Comparison of ENCODE assay signal across 8 mouse cellular contexts in the genomic region with DNA sequence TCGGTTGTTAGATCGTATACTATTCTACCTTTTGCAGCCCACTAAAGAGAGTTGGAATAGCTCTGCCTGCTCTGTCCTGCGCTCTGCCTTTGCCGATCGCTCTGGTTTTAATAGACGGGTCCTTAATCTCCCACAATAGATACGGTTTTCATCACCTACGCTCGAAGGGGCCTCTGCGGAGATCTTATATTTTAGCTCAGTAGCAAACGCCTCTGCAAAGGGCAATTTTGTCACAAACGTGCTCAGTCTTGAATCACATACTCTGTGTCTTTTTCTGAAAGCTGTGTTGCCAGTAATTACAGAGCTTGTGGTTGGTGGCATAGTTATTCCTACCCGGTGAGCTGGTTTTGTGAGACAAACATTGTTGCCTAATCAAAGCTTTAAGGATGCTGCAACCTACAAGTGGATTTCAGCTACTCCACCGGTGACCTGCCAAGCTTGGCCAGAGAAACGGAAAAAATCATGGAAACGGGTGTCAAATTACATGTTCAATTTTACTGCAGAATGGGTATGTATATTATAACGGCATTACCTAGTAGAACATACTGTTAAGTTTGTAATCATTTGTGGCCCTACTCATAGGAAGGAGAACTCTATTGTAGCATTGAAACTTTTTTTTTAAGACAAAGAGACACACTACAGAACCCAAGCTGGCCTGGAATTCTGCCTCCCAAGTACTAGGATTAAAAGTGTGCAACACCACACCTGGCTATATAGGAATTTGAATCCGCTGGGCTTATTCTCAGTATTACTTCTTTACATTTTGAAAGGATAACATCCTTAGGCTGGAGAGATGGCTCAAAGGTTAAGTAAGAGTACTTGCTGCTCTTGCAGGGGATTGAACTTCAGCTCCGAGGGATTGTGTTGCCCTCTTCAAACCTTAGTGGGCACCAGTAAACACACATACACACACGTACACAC. TPM values are rescaled to one million over a fixed set of nuclear protein-coding genes. Genes with fewer than 3 reads are reported as not detected.
DNase-seq lines count a peak whose midpoint lies in the region; ATAC-seq and TF ChIP-seq lines count a peak whose summit lies in the region.

No protein-coding gene starts in this region.

- no peak for ATAC-seq in kidney, embryonic 14.5 days (ENCODE audit: low FRiP score, low TSS enrichment)
- ATAC-seq in hindbrain, embryonic 14.5 days (ENCODE audit: low FRiP score) = no peak
- ATAC-seq in activated CD4-positive, CD25-positive, alpha-beta regulatory T cell, adult 4 months = no peak

- H3K27me3 ChIP-seq in kidney, embryonic 14.5 days (ENCODE audit: control insufficient read depth, insufficient read depth, low read length) = no peaks in the 10 kb centered on the region
- no peaks in the 10 kb centered on the region for H3K27me3 ChIP-seq in hindbrain, embryonic 14.5 days (ENCODE audit: control insufficient read depth, insufficient read depth, low read length)

- H3K27ac ChIP-seq in kidney, embryonic 14.5 days (ENCODE audit: low read depth, low read length) = no peak overlapping the region
- no peak overlapping the region for H3K27ac ChIP-seq in cortical plate, adult 2 months (ENCODE audit: insufficient read depth, low read length)
- H3K27ac ChIP-seq in hindbrain, embryonic 14.5 days = no peak overlapping the region
- no peak overlapping the region for H3K27ac ChIP-seq in macrophage

- peaks cover 6% of the 10 kb centered on the region for H3K36me3 ChIP-seq in kidney, embryonic 14.5 days (ENCODE audit: control insufficient read depth, insufficient read depth, low read length)
- 0 out of 2 replicates have a peak, but pooled peaks cover 12% of the 10 kb centered on the region for H3K36me3 ChIP-seq in hindbrain, embryonic 14.5 days (replicated peaks; ENCODE audit: control insufficient read depth, insufficient read depth)
- no peaks in the 10 kb centered on the region for H3K36me3 ChIP-seq in macrophage (ENCODE audit: inconsistent target)

- H3K9ac ChIP-seq in kidney, embryonic 14.5 days (ENCODE audit: low read depth, low read length) = no peak overlapping the region
- no peak overlapping the region; the same call in 1 of the 2 replicates for H3K9ac ChIP-seq in hindbrain, embryonic 14.5 days

- TF ChIP-seq CTCF in cortical plate, adult 2 months (IDR thresholded peaks at IDR 0.05; ENCODE audit: extremely low read depth, insufficient read depth, low read length) = no peak

- H3K9me3 ChIP-seq in kidney, embryonic 14.5 days (ENCODE audit: control insufficient read depth, low read length) = no peaks in the 10 kb centered on the region
- H3K9me3 ChIP-seq in hindbrain, embryonic 14.5 days (ENCODE audit: control insufficient read depth, low read length) = no peaks in the 10 kb centered on the region

- peaks cover 17% of the 10 kb centered on the region; the same call in 1 of the 2 replicates for H3K79me2 ChIP-seq in macrophage (ENCODE audit: inconsistent target)

- H3K4me2 ChIP-seq in kidney, embryonic 14.5 days (replicated peaks; ENCODE audit: low read depth, low read length) = peak overlapping the region; percentile 70
- peak overlapping the region; percentile 86 for H3K4me2 ChIP-seq in hindbrain, embryonic 14.5 days (replicated peaks)

- TF ChIP-seq POLR2A in cortical plate, adult 2 months (IDR thresholded peaks at IDR 0.05; ENCODE audit: extremely low read depth, insufficient read depth, low read length) = no peak

- peaks cover 4% of the 10 kb centered on the region for H3K4me1 ChIP-seq in kidney, embryonic 14.5 days (ENCODE audit: control insufficient read depth, insufficient read depth, low read length)
- H3K4me1 ChIP-seq in cortical plate, adult 2 months (ENCODE audit: control insufficient read depth, insufficient read depth, low read length) = peaks cover 2% of the 10 kb centered on the region; the same call in 1 of the 2 replicates
- H3K4me1 ChIP-seq in hindbrain, embryonic 14.5 days (replicated peaks; ENCODE audit: control insufficient read depth, insufficient read depth, low read length) = no peaks in the 10 kb centered on the region

- WGBS in kidney, embryonic 14.5 days = 27% methylated on average over 20 of the region's 20 CpGs
- WGBS in hindbrain, embryonic 14.5 days = 41% methylated on average over 20 of the region's 20 CpGs
- WGBS in macrophage (ENCODE audit: missing documents) = 47% methylated on average over 20 of the region's 20 CpGs

- no peak for DNase-seq in kidney, adult 8-10 months
- no peak for DNase-seq in hindbrain, embryonic 14.5 days (ENCODE audit: low spot score)
- DNase-seq in left cerebral cortex, adult 8-10 months (ENCODE audit: low spot score in 2 of 2) = no peak
- DNase-seq in urinary bladder, adult 2 months (ENCODE audit: low spot score) = no peak

- H3K4me3 ChIP-seq in kidney, embryonic 14.5 days (ENCODE audit: low read length) = peak overlapping the region; percentile 78
- H3K4me3 ChIP-seq in cortical plate, adult 2 months (ENCODE audit: insufficient read depth, low read length) = peak overlapping the region; percentile 86; the same call in 1 of the 2 replicates
- peak overlapping the region; percentile 85 for H3K4me3 ChIP-seq in hindbrain, embryonic 14.5 days (replicated peaks; ENCODE audit: low read length)
- H3K4me3 ChIP-seq in macrophage (ENCODE audit: inconsistent target) = peak overlapping the region; percentile 26; the same call in 1 of the 2 replicates

RNA-seq across cellular contexts. Expression of gene Rexo2, which starts 1.1 kb away (rescaled TPM):
- polyA plus RNA-seq in kidney, embryonic 14.5 days (2014; fragmentation: Nextera tagmentation; extraction: Ambion mirVana) = 88.6 and 99.8 TPM in 2 replicates
- polyA plus RNA-seq in cortical plate, adult 2 months (2012; rRNA removed) = 151 and 157 TPM in 2 replicates
- 83.7 and 98.8 TPM in 2 replicates for polyA plus RNA-seq in hindbrain, embryonic 14.5 days (2014; fragmentation: Nextera tagmentation; extraction: Ambion mirVana)
- total RNA-seq in macrophage (2018; cell fraction: chromatin; rRNA removed) = 10 to 100 TPM; 12.5 to 83.7 (median 40.1) TPM
- 10 to 100 TPM; 64.1 to 98.4 (median 74.4) TPM for total RNA-seq in macrophage (2018; cell fraction: cytosol; rRNA removed)
- total RNA-seq in macrophage (2018; cell fraction: nucleus; rRNA removed) = 10 to 100 TPM; 18.5 to 71.2 (median 41.4) TPM
- 92.9 to 181 TPM (median 121 TPM) in 3 replicates for polyA plus RNA-seq in macrophage (2018)
- 100 to 1,000 TPM; 228 to 261 TPM for polyA plus RNA-seq in activated CD4-positive, CD25-positive, alpha-beta regulatory T cell, adult 4 months (2017; shearing (Covaris generic))
- total RNA-seq in left cerebral cortex, adult 8-10 months (2022) = 10 to 100 TPM; 86.2 to 97.6 (median 91.0) TPM
- polyA plus RNA-seq in urinary bladder, adult 2 months (2012; rRNA removed) = 412 and 443 TPM in 2 replicates

RNA-seq across cellular contexts. Expression of gene Rbm7, which starts 13.6 kb away (rescaled TPM):
- 129 and 132 TPM in 2 replicates for polyA plus RNA-seq in kidney, embryonic 14.5 days (2014; fragmentation: Nextera tagmentation; extraction: Ambion mirVana)
- 30.7 and 31.5 TPM in 2 replicates for polyA plus RNA-seq in cortical plate, adult 2 months (2012; rRNA removed)
- polyA plus RNA-seq in hindbrain, embryonic 14.5 days (2014; fragmentation: Nextera tagmentation; extraction: Ambion mirVana) = 78.8 and 80.7 TPM in 2 replicates
- 100 to 1,000 TPM in 24 of 26 experiments, 10 to 100 TPM in 2; 68.6 to 344 (median 154) TPM for total RNA-seq in macrophage (2018; cell fraction: chromatin; rRNA removed)
- total RNA-seq in macrophage (2018; cell fraction: cytosol; rRNA removed) = 100 to 1,000 TPM in 15 of 26 experiments, 10 to 100 TPM in 11; 74.5 to 209 (median 108) TPM
- total RNA-seq in macrophage (2018; cell fraction: nucleus; rRNA removed) = 100 to 1,000 TPM in 24 of 26 experiments, 10 to 100 TPM in 2; 88.5 to 377 (median 216) TPM
- polyA plus RNA-seq in macrophage (2018) = 61.8 to 94.5 TPM (median 73.4 TPM) in 3 replicates
- 100 to 1,000 TPM; 137 to 142 TPM for polyA plus RNA-seq in activated CD4-positive, CD25-positive, alpha-beta regulatory T cell, adult 4 months (2017; shearing (Covaris generic))
- total RNA-seq in left cerebral cortex, adult 8-10 months (2022) = 10 to 100 TPM; 36.4 to 40.3 (median 37.3) TPM
- 53.6 and 58.4 TPM in 2 replicates for polyA plus RNA-seq in urinary bladder, adult 2 months (2012; rRNA removed)

RNA-seq across cellular contexts. Expression of gene Gm5617, which starts 13.8 kb away (rescaled TPM):
- 41.3 and 45.1 TPM in 2 replicates for polyA plus RNA-seq in kidney, embryonic 14.5 days (2014; fragmentation: Nextera tagmentation; extraction: Ambion mirVana)
- 16.4 and 19.3 TPM in 2 replicates for polyA plus RNA-seq in cortical plate, adult 2 months (2012; rRNA removed)
- polyA plus RNA-seq in hindbrain, embryonic 14.5 days (2014; fragmentation: Nextera tagmentation; extraction: Ambion mirVana) = 19.1 and 28.4 TPM in 2 replicates
- 10 to 100 TPM in 8 of 26 experiments, 1 to 10 TPM in 18; 5.4 to 22.3 (median 9.4) TPM for total RNA-seq in macrophage (2018; cell fraction: chromatin; rRNA removed)
- total RNA-seq in macrophage (2018; cell fraction: cytosol; rRNA removed) = 10 to 100 TPM; 20.6 to 42.4 (median 32.8) TPM
- 10 to 100 TPM in 23 of 26 experiments, 1 to 10 TPM in 3; 6.4 to 40.8 (median 20.7) TPM for total RNA-seq in macrophage (2018; cell fraction: nucleus; rRNA removed)
- 7.1 to 29.1 TPM (median 13.7 TPM) in 3 replicates for polyA plus RNA-seq in macrophage (2018)
- 10 to 100 TPM; 25.2 to 29.1 TPM for polyA plus RNA-seq in activated CD4-positive, CD25-positive, alpha-beta regulatory T cell, adult 4 months (2017; shearing (Covaris generic))
- 10 to 100 TPM in 2 of 4 experiments, 1 to 10 TPM in 2; 7.9 to 14.0 (median 10.8) TPM for total RNA-seq in left cerebral cortex, adult 8-10 months (2022)
- 26.3 and 29.8 TPM in 2 replicates for polyA plus RNA-seq in urinary bladder, adult 2 months (2012; rRNA removed)

Comparison
In these comparisons a context has a peak if more than half of its experiments do, and no peak if none do; other contexts are left out.
1. H3K4me3 ChIP-seq: peak in every context shown above with its lines; median percentile 86 in cortical plate, adult 2 months; 85 in hindbrain, embryonic 14.5 days; 78 in kidney, embryonic 14.5 days; 26 in macrophage.